Mouse (Mus musculus) embryonic facial prominence, embryonic 13.5 days (tissue): ENCODE results near the gene Npffr2. TPM values are rescaled to one million over a fixed set of nuclear protein-coding genes. Genes with fewer than 3 reads are reported as not detected.

Source experiments
- ATAC-seq: fragments of 200-750 bp; cut with Nextera tagmentation; 2 replicates; pipeline ENCODE4 v1.8.0; 2017; ENCODE audit warnings: low read depth; ENCODE audit not compliant: insufficient number of reproducible peaks, insufficient read depth, low FRiP score, low TSS enrichment
- H3K27ac ChIP-seq: fragments of 300-500 bp; sonication (generic); 2 replicates; pipeline ENCODE4 v1.5.1; 2015; ENCODE audit warnings: moderate library complexity, mild to moderate bottlenecking, inconsistent platforms
- H3K27me3 ChIP-seq: fragments of 300-500 bp; sonication (generic); 2 replicates; pipeline ENCODE4 v1.6.1; 2015; ENCODE audit warnings: mild to moderate bottlenecking, inconsistent platforms
- H3K36me3 ChIP-seq: fragments of 300-500 bp; sonication (generic); 2 replicates; pipeline ENCODE4 v1.6.1; 2015; ENCODE audit warnings: mild to moderate bottlenecking, inconsistent platforms
- H3K4me1 ChIP-seq: fragments of 300-500 bp; sonication (generic); 2 replicates; pipeline ENCODE4 v1.6.1; 2015; ENCODE audit warnings: inconsistent platforms
- H3K4me2 ChIP-seq: fragments of 300-500 bp; sonication (generic); 2 replicates; pipeline ENCODE4 v1.6.1; 2015; ENCODE audit warnings: moderate library complexity, mild to moderate bottlenecking, inconsistent platforms
- H3K4me3 ChIP-seq: fragments of 300-500 bp; sonication (generic); 2 replicates; pipeline ENCODE4 v1.5.1; 2015; ENCODE audit warnings: mild to moderate bottlenecking, inconsistent platforms
- H3K9ac ChIP-seq: fragments of 300-500 bp; sonication (generic); 2 replicates; pipeline ENCODE4 v1.6.1; 2015; ENCODE audit warnings: mild to moderate bottlenecking, inconsistent platforms
- H3K9me3 ChIP-seq: fragments of 300-500 bp; sonication (generic); 2 replicates; pipeline ENCODE4 v1.6.1; 2016; ENCODE audit warnings: inconsistent platforms
- WGBS: fragments of 180-500 bp; shearing (Covaris S2); methylation state at CpG from one replicate; pipeline ENCODE4 v1.1.7; 2015; ENCODE audit warnings: mixed read lengths; 5-methylcytosine and 5-hydroxymethylcytosine counted together
- polyA plus RNA-seq: library from polyadenylated mRNA; unstranded; fragments of >200 nt; fragmentation: Nextera tagmentation; extraction: Ambion mirVana; gene quantifications from 2 replicates; pipeline ENCODE4 v1.2.1, GENCODE M21; 2015

Gene Npffr2
- polyA plus RNA-seq, 1 experiment from 2014 or later = not detected

GRCm38 (mm10) chr5:89578678-89579077 is 51.4 kb downstream of the Npffr2 start:
- WGBS = 82% methylated on average over 1 of the region's 1 CpGs
- no peak overlapping the region for H3K27ac ChIP-seq
- no peak for ATAC-seq

GRCm38 (mm10) chr5:89579181-89579580 is 52.0 kb downstream of the Npffr2 start:
- Histone ChIP-seq H3K9me3 (no peaks in the 10 kb centered on the region; the same call in 1 of the 2 replicates), H3K9ac (no peak overlapping the region), H3K27me3 (no peaks in the 10 kb centered on the region), H3K4me3 (no peak overlapping the region), H3K4me2 (no peak overlapping the region), H3K4me1 (no peaks in the 10 kb centered on the region), H3K36me3 (no peaks in the 10 kb centered on the region), H3K27ac (no peak overlapping the region)
- ATAC-seq = no peak
- WGBS = 88% methylated on average over 1 of the region's 1 CpGs

More at GRCm38 (mm10) chr5:89578678-89579077, 51.4 kb downstream of the Npffr2 start:
- no peaks in the 10 kb centered on the region; the same call in 1 of the 2 replicates for H3K9me3 ChIP-seq
- H3K4me3 ChIP-seq = no peak overlapping the region
- no peak overlapping the region for H3K4me2 ChIP-seq
- no peaks in the 10 kb centered on the region for H3K36me3 ChIP-seq
- H3K4me1 ChIP-seq = no peaks in the 10 kb centered on the region
- H3K9ac ChIP-seq = no peak overlapping the region
- no peaks in the 10 kb centered on the region for H3K27me3 ChIP-seq

DNA sequence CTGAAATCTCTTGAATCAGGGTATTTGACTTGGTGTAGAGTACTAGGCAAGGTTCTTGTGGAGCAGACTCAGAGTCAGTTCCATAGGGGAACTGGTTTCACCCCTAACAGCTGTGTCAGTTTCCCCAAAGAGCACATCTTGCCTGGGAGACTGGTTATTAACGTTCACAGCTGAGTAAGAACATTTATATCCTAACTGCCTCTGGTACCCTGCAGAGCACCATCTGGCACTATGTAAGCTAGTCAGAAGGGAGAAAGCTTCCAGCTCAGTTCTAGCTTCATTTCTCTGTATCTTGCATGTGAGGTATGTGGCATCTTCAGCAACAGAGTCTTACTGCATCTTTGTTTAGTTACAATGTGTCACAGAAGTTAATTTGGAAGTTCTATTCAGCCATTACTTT is 53.9 kb downstream of the Npffr2 start:
- Histone ChIP-seq H3K36me3 (no peaks in the 10 kb centered on the region), H3K9ac (no peak overlapping the region), H3K27me3 (no peaks in the 10 kb centered on the region), H3K27ac (no peak overlapping the region), H3K4me2 (no peak overlapping the region), H3K4me3 (no peak overlapping the region), H3K9me3 (no peaks in the 10 kb centered on the region; the same call in 1 of the 2 replicates), H3K4me1 (no peaks in the 10 kb centered on the region)
- no peak for ATAC-seq
- WGBS = 61% methylated on average over 1 of the region's 1 CpGs

- Histone ChIP-seq H3K4me3 (no peak overlapping the region), H3K4me1 (no peaks in the 10 kb centered on the region), H3K27ac (no peak overlapping the region), H3K9me3 (no peaks in the 10 kb centered on the region; the same call in 1 of the 2 replicates), H3K36me3 (no peaks in the 10 kb centered on the region), H3K4me2 (no peak overlapping the region), H3K9ac (no peak overlapping the region), H3K27me3 (no peaks in the 10 kb centered on the region)
- ATAC-seq = no peak
- WGBS = 80% methylated on average over 5 of the region's 5 CpGs
Measured at GRCm38 (mm10) chr5:89581742-89582366, 54.6 kb downstream of the Npffr2 start.

DNA sequence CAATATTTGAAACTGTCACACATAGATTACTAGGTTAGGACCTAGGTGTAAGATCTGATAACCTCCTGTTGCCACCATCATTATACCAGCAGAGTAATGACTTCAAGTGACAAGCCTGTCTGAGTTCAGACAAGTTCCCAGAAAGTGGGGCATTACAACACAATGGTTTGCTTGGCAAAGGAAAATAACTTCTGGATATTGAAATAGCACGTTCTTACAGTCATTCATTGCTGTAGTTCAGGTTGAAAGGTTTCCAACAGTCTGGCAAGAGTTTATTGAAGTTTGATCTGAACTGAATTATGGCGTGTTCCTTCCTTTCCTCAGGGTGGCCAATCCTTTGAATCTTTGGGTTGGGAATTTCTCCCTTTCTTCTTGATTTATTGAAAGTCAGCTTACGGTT is 57.8 kb downstream of the Npffr2 start:
- Histone ChIP-seq H3K36me3 (no peaks in the 10 kb centered on the region), H3K27ac (no peak overlapping the region), H3K27me3 (no peaks in the 10 kb centered on the region), H3K4me1 (no peaks in the 10 kb centered on the region), H3K4me3 (no peak overlapping the region), H3K9ac (no peak overlapping the region), H3K9me3 (no peaks in the 10 kb centered on the region), H3K4me2 (no peak overlapping the region)
- 83% methylated on average over 3 of the region's 3 CpGs for WGBS
- no peak for ATAC-seq

- no peaks in the 10 kb centered on the region for H3K9me3 ChIP-seq
- no peak for ATAC-seq
- no peaks in the 10 kb centered on the region for H3K36me3 ChIP-seq
- H3K27ac ChIP-seq = no peak overlapping the region
- no peaks in the 10 kb centered on the region for H3K27me3 ChIP-seq
- H3K9ac ChIP-seq = no peak overlapping the region
- no peak overlapping the region for H3K4me2 ChIP-seq
- no peaks in the 10 kb centered on the region for H3K4me1 ChIP-seq
- 78% methylated on average over 4 of the region's 4 CpGs for WGBS
- H3K4me3 ChIP-seq = no peak overlapping the region
Measured at GRCm38 (mm10) chr5:89592301-89592700, 65.1 kb downstream of the Npffr2 start.

- Histone ChIP-seq H3K9me3 (no peaks in the 10 kb centered on the region), H3K4me1 (no peaks in the 10 kb centered on the region), H3K27me3 (no peaks in the 10 kb centered on the region), H3K4me2 (no peak overlapping the region), H3K36me3 (no peaks in the 10 kb centered on the region), H3K9ac (no peak overlapping the region), H3K27ac (no peak overlapping the region), H3K4me3 (no peak overlapping the region)
- WGBS = 32% methylated on average over 2 of the region's 2 CpGs
- ATAC-seq = no peak
Measured at GRCm38 (mm10) chr5:89611322-89612015, 84.2 kb downstream of the Npffr2 start.

DNA sequence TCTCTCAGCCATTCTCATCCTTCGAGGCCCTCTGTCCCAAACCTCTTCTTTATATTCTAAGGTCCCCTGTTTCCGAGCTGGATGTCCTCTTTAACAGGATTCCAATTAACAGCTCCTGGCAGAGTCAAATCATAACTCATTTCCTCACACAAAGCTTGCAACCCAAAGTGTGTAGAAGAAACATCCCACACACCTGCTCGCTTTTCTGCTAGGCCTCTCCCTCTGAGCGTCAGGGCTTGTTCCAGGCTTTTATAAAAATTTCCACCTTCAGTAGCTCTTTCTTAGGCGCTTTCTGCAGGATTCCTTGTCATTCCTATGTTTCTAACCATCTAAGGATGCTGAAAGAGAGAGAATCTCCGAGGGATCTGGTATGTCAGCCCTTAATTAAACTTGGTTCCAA is 85.0 kb downstream of the Npffr2 start:
- Histone ChIP-seq H3K9ac (no peak overlapping the region), H3K4me3 (no peak overlapping the region), H3K4me2 (no peak overlapping the region), H3K9me3 (no peaks in the 10 kb centered on the region), H3K27me3 (no peaks in the 10 kb centered on the region), H3K27ac (no peak overlapping the region), H3K36me3 (no peaks in the 10 kb centered on the region), H3K4me1 (no peaks in the 10 kb centered on the region)
- no peak for ATAC-seq
- WGBS = 52% methylated on average over 6 of the region's 6 CpGs

- ATAC-seq = no peak
- Histone ChIP-seq H3K9me3 (no peaks in the 10 kb centered on the region), H3K4me3 (no peak overlapping the region), H3K4me2 (no peak overlapping the region), H3K4me1 (no peaks in the 10 kb centered on the region), H3K27me3 (no peaks in the 10 kb centered on the region), H3K36me3 (no peaks in the 10 kb centered on the region), H3K9ac (no peak overlapping the region), H3K27ac (no peak overlapping the region)
- 67% methylated on average over 1 of the region's 1 CpGs for WGBS
Measured at GRCm38 (mm10) chr5:89631599-89631998, 104.4 kb downstream of the Npffr2 start.

Other genes with a start within 250 kb of the Npffr2 start
- 3.7 TPM in 1 of 2 replicates, not detected in the other for gene Gc, start 69.5 kb upstream of the Npffr2 start, polyA plus RNA-seq